Mouse (Mus musculus) stomach, postnatal 0 days (tissue): ENCODE data around the gene Arid5b.

Source experiments
- CTCF ChIP-seq: IDR thresholded peaks from 2 replicates; pipeline ENCODE4 v1.5.1; 2016; ENCODE audit warnings: antibody characterized with exemption, low read depth, mild to moderate bottlenecking, moderate library complexity
- EP300 ChIP-seq: optimal IDR thresholded peaks from 2 replicates; pipeline ENCODE3; 2016; ENCODE audit warnings: antibody characterized with exemption

DNA sequence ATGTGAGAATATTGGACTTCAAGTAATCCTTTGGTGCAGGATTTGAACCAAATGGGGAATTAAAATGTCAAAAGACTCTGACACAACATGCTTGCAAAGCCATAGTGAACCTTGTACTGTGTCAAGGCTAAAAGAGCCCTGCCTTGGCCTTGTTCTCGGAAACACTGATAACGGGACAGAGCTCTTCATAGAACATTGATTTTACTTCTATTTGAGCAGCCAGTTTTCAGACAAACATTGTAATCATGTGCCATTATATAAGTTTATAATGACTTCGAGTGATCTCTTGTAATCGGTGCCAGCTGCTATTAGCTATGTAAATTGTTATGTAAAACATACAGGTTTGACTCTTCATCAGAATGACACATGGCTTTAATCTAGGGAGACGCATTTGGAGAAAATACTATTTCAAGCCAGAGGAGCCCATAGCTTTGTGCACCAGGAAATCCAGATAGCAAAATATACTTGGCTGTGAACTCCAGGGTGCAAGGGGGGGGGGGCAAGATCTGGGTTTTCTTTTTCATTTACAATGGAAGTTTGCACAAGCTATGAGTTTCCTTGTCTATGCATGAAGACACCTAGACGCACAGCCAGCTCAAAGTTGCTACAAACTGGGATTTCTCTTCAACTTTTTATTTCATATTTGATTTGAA, 150.8 kb downstream of the Arid5b start:
- TF ChIP-seq CTCF (no peak), EP300 (no peak)
